Mouse (Mus musculus): Measurements from ENCODE around the gene Atp8b5.

Gene Atp8b5

GRCm38 (mm10) chr4:43383246-43384082 lies 116.5 kb downstream of the Atp8b5 start:
- no peak for DNase-seq (ENCODE audit: low read depth)

- DNase-seq (ENCODE audit: low read depth) = no peak
Observed at GRCm38 (mm10) chr4:43384083-43384460, 117.1 kb downstream of the Atp8b5 start.

GRCm38 (mm10) chr4:43384541-43384940 lies 117.6 kb downstream of the Atp8b5 start:
- no peak for DNase-seq (ENCODE audit: low read depth)

- no peak for DNase-seq (ENCODE audit: low read depth)
Observed at GRCm38 (mm10) chr4:43386932-43387331, 120.0 kb downstream of the Atp8b5 start.

- DNase-seq (ENCODE audit: low read depth) = no peak
Observed at GRCm38 (mm10) chr4:43389390-43389789, 122.4 kb downstream of the Atp8b5 start.

- DNase-seq (ENCODE audit: low read depth) = no peak
Observed at GRCm38 (mm10) chr4:43389845-43390440, 123.0 kb downstream of the Atp8b5 start.

GRCm38 (mm10) chr4:43391521-43392050 lies 124.6 kb downstream of the Atp8b5 start:
- DNase-seq (ENCODE audit: low read depth) = no peak

- no peak for DNase-seq (ENCODE audit: low read depth)
Observed at GRCm38 (mm10) chr4:43394345-43394891, 127.5 kb downstream of the Atp8b5 start.

GRCm38 (mm10) chr4:43395147-43395546 lies 128.2 kb downstream of the Atp8b5 start:
- DNase-seq (ENCODE audit: low read depth) = no peak

- no peak for DNase-seq (ENCODE audit: low read depth)
Observed at GRCm38 (mm10) chr4:43395836-43396235, 128.9 kb downstream of the Atp8b5 start.

- DNase-seq (ENCODE audit: low read depth) = no peak
Observed at GRCm38 (mm10) chr4:43396381-43396780, 129.4 kb downstream of the Atp8b5 start.

GRCm38 (mm10) chr4:43398014-43398413 lies 131.1 kb downstream of the Atp8b5 start:
- no peak for DNase-seq (ENCODE audit: low read depth)

GRCm38 (mm10) chr4:43398829-43399331 lies 131.9 kb downstream of the Atp8b5 start:
- DNase-seq (ENCODE audit: low read depth) = no peak

- DNase-seq (ENCODE audit: low read depth) = no peak
Observed at GRCm38 (mm10) chr4:43399391-43400131, 132.6 kb downstream of the Atp8b5 start.

- DNase-seq (ENCODE audit: low read depth) = no peak
Observed at GRCm38 (mm10) chr4:43400976-43401375, 134.0 kb downstream of the Atp8b5 start.

GRCm38 (mm10) chr4:43401486-43401885 lies 134.5 kb downstream of the Atp8b5 start:
- DNase-seq (ENCODE audit: low read depth) = no peak

- DNase-seq (ENCODE audit: low read depth) = no peak
Observed at GRCm38 (mm10) chr4:43402212-43402611, 135.3 kb downstream of the Atp8b5 start.

GRCm38 (mm10) chr4:43404697-43405096 lies 137.7 kb downstream of the Atp8b5 start:
- no peak for DNase-seq (ENCODE audit: low read depth)

- no peak for DNase-seq (ENCODE audit: low read depth)
Observed at GRCm38 (mm10) chr4:43406162-43406971, 139.4 kb downstream of the Atp8b5 start.

GRCm38 (mm10) chr4:43407071-43407920 lies 140.3 kb downstream of the Atp8b5 start:
- no peak for DNase-seq (ENCODE audit: low read depth)

Data from induced T-regulatory cell, adult 2 months (primary cell).